In genomic region chr3:75542852-75543251, GRCm38 (mm10) we compare ENCODE assay signal across 12 mouse cellular contexts. TPM values are rescaled to one million over a fixed set of nuclear protein-coding genes. Genes with fewer than 3 reads are reported as not detected.
DNase-seq lines count a peak whose midpoint lies in the region; ATAC-seq and TF ChIP-seq lines count a peak whose summit lies in the region.
"Had no signal": no experiment of that assay in that cellular context is flagged by ENCODE, and none has a peak within 500 bp of the region (broad histone marks: within the 10 kb centered on the region; RNA-seq: fewer than 3 reads in every experiment).

No protein-coding gene starts in this region.

- no peaks in the 10 kb centered on the region for H3K36me3 ChIP-seq in forebrain, embryonic 11.5 days (ENCODE audit: control insufficient read depth, insufficient read depth, low read length)
- peaks cover 24% of the 10 kb centered on the region for H3K36me3 ChIP-seq in forebrain, embryonic 10.5 days (replicated peaks)
- peaks cover 4 to 19% of the 10 kb centered on the region in 2 experiments for H3K36me3 ChIP-seq in CH12.LX (replicated peaks in 1 of 2; ENCODE audit: control insufficient read depth in 1 of 2, insufficient read depth in 1 of 2, low read length in 1 of 2)
- H3K36me3 ChIP-seq in liver, embryonic 12.5 days, result peaks cover 15% of the 10 kb centered on the region

- dilution Hi-C loops in CH12.LX (cut with MboI; ENCODE audit: extremely low pct_ligation_motif_present, extremely low pct_unique_long_range_greater_than_20kb, low sequenced_read_pairs), result no loop called here

- peaks cover 15% of the 10 kb centered on the region for H3K79me2 ChIP-seq in CH12.LX (replicated peaks; ENCODE audit: control insufficient read depth, extremely low read depth, insufficient read depth, poor library complexity, severe bottlenecking)

- 0 out of 2 replicates have a peak, but pooled peaks have one; percentile 24 for ATAC-seq in forebrain, embryonic 11.5 days (replicated peaks; ENCODE audit: low FRiP score)
- peak; percentile 88 for ATAC-seq in liver, embryonic 12.5 days
- ATAC-seq: hindbrain, postnatal 0 days; midbrain, embryonic 13.5 days had no signal

- no peaks in the 10 kb centered on the region for H3K27me3 ChIP-seq in forebrain, embryonic 11.5 days (ENCODE audit: control insufficient read depth, insufficient read depth, low read length)
- H3K27me3 ChIP-seq in forebrain, embryonic 10.5 days (ENCODE audit: poor library complexity, severe bottlenecking), result no peaks in the 10 kb centered on the region
- no peaks in the 10 kb centered on the region for H3K27me3 ChIP-seq in CH12.LX (replicated peaks)
- H3K27me3 ChIP-seq in liver, embryonic 12.5 days (replicated peaks), result no peaks in the 10 kb centered on the region
- H3K27me3 ChIP-seq in cerebellum, adult 2 months (ENCODE audit: control insufficient read depth, insufficient read depth, low read length), result no peaks in the 10 kb centered on the region
- H3K27me3 ChIP-seq: midbrain, embryonic 13.5 days had no signal

- WGBS in forebrain, embryonic 11.5 days, result 89% methylated on average over 3 of the region's 3 CpGs
- WGBS in forebrain, embryonic 10.5 days, result 93% methylated on average over 3 of the region's 3 CpGs
- 42% methylated on average over 3 of the region's 3 CpGs for WGBS in liver, embryonic 12.5 days (ENCODE audit: insufficient replicate concordance)
- 67% methylated on average over 3 of the region's 3 CpGs for WGBS in cerebellum, adult 2 months

- no peak for DNase-seq in forebrain, embryonic 11.5 days (ENCODE audit: low spot score)
- DNase-seq in forebrain, embryonic 10.5 days (ENCODE audit: extremely low spot score, low spot score), result no peak
- peak; percentile 43 for DNase-seq in CH12.LX (ENCODE audit: extremely low read depth)
- peak; percentile 43 to 50 for DNase-seq in heart, postnatal 10 days
- DNase-seq in cerebellum, adult 2 months, result no peak
- DNase-seq in cerebellum, adult 8-10 months, result no peak
- DNase-seq in left cerebral cortex, adult 11 months (ENCODE audit: low spot score), result no peak
- DNase-seq: left cerebral cortex, postnatal 4 days; thymus, adult 18-20 months had no signal

- no peak overlapping the region for H3K9ac ChIP-seq in forebrain, embryonic 11.5 days (ENCODE audit: low read length)
- no peak overlapping the region for H3K9ac ChIP-seq in CH12.LX (ENCODE audit: insufficient read depth, low read depth)
- peak overlapping the region; percentile 29; the same call in 1 of the 2 replicates for H3K9ac ChIP-seq in liver, embryonic 12.5 days
- H3K9ac ChIP-seq: midbrain, embryonic 13.5 days had no signal

- TF ChIP-seq CTCF in CH12.LX (conservative IDR thresholded peaks at IDR 0.05 in 1 of 2, IDR thresholded peaks at IDR 0.05 in 1 of 2; ENCODE audit: low read depth in 2 of 2, low read length in 2 of 2), result no peak
- no peak for TF ChIP-seq CTCF in cerebellum, adult 2 months (IDR thresholded peaks at IDR 0.05; ENCODE audit: borderline replicate concordance, insufficient read depth, low read depth, low read length)

- no peak overlapping the region for H3K27ac ChIP-seq in forebrain, embryonic 11.5 days (ENCODE audit: low read depth, low read length)
- H3K27ac ChIP-seq in forebrain, embryonic 10.5 days, result no peak overlapping the region
- no peak overlapping the region for H3K27ac ChIP-seq in CH12.LX (ENCODE audit: insufficient read depth, low read depth)
- peak overlapping the region; percentile 34 for H3K27ac ChIP-seq in liver, embryonic 12.5 days
- H3K27ac ChIP-seq in cerebellum, adult 2 months (ENCODE audit: insufficient read depth, low read length), result no peak overlapping the region
- H3K27ac ChIP-seq: hindbrain, postnatal 0 days; midbrain, embryonic 13.5 days had no signal

- intact Hi-C loops in heart, postnatal 10 days (cut with DNase I), result no loop called here

- TF ChIP-seq EP300 in CH12.LX (IDR thresholded peaks at IDR 0.05; ENCODE audit: low read length), result no peak

- no peak for TF ChIP-seq POLR2A in CH12.LX (IDR thresholded peaks at IDR 0.05; ENCODE audit: low read depth, low read length)
- no peak for TF ChIP-seq POLR2A in cerebellum, adult 2 months (IDR thresholded peaks at IDR 0.05; ENCODE audit: borderline replicate concordance, insufficient read depth, low read length)

- H3K9me3 ChIP-seq in forebrain, embryonic 11.5 days (ENCODE audit: control insufficient read depth, low read length), result no peaks in the 10 kb centered on the region
- no peaks in the 10 kb centered on the region for H3K9me3 ChIP-seq in forebrain, embryonic 10.5 days
- no peaks in the 10 kb centered on the region for H3K9me3 ChIP-seq in CH12.LX (replicated peaks; ENCODE audit: low read length)
- no peaks in the 10 kb centered on the region for H3K9me3 ChIP-seq in liver, embryonic 12.5 days (replicated peaks)
- H3K9me3 ChIP-seq: midbrain, embryonic 13.5 days had no signal

- no peak overlapping the region for H3K4me3 ChIP-seq in forebrain, embryonic 11.5 days (ENCODE audit: low read depth, low read length)
- H3K4me3 ChIP-seq in forebrain, embryonic 10.5 days, result no peak overlapping the region
- H3K4me3 ChIP-seq in CH12.LX (replicated peaks in 1 of 3; ENCODE audit: low read depth in 2 of 3, low read length in 2 of 3, poor library complexity in 1 of 3), result no peak overlapping the region
- no peak overlapping the region for H3K4me3 ChIP-seq in liver, embryonic 12.5 days
- H3K4me3 ChIP-seq in cerebellum, adult 2 months (replicated peaks; ENCODE audit: insufficient read depth, low read depth, low read length), result no peak overlapping the region
- H3K4me3 ChIP-seq: midbrain, embryonic 13.5 days had no signal

- TF ChIP-seq RAD21 in CH12.LX (IDR thresholded peaks at IDR 0.05; ENCODE audit: low read depth, low read length), result no peak

- in situ Hi-C loops in CH12.LX (cut with MboI; ENCODE audit: low pct_ligation_motif_present, low pct_unique_long_range_greater_than_20kb, low sequenced_read_pairs), result no loop called here

- no peaks in the 10 kb centered on the region for H3K4me1 ChIP-seq in forebrain, embryonic 11.5 days (replicated peaks; ENCODE audit: control insufficient read depth, insufficient read depth, low read length)
- H3K4me1 ChIP-seq in forebrain, embryonic 10.5 days, result no peaks in the 10 kb centered on the region
- peaks cover 0 to 15% of the 10 kb centered on the region in 2 experiments; a peak in 2 of 4 replicates for H3K4me1 ChIP-seq in CH12.LX (ENCODE audit: control insufficient read depth in 1 of 2, insufficient read depth in 2 of 2)
- peaks cover 37% of the 10 kb centered on the region for H3K4me1 ChIP-seq in liver, embryonic 12.5 days
- H3K4me1 ChIP-seq in cerebellum, adult 2 months (ENCODE audit: control insufficient read depth, insufficient read depth, low read length), result no peaks in the 10 kb centered on the region

- no peak overlapping the region for H3K4me2 ChIP-seq in forebrain, embryonic 11.5 days (ENCODE audit: low read depth, low read length, severe bottlenecking)
- H3K4me2 ChIP-seq in CH12.LX (ENCODE audit: insufficient read depth, low read depth, poor library complexity, severe bottlenecking), result no peak overlapping the region
- peak overlapping the region; percentile 34 for H3K4me2 ChIP-seq in liver, embryonic 12.5 days
- H3K4me2 ChIP-seq: midbrain, embryonic 13.5 days had no signal

TF ChIP-seq in CH12.LX, 34 proteins besides CTCF, POLR2A, EP300 and RAD21:
- TF ChIP-seq TBP (conservative IDR thresholded peaks at IDR 0.05; ENCODE audit: low read depth, low read length) (no peak), BHLHE40 (IDR thresholded peaks at IDR 0.05; ENCODE audit: low read depth, low read length) (no peak), MYC (IDR thresholded peaks at IDR 0.05; ENCODE audit: low read depth, low read length) (no peak), PAX5 (IDR thresholded peaks at IDR 0.05; ENCODE audit: low read length) (no peak), POLR2AphosphoS2 (IDR thresholded peaks at IDR 0.05; ENCODE audit: low read depth, low read length) (no peak), USF1 (IDR thresholded peaks at IDR 0.05; ENCODE audit: low read depth, low read length) (no peak), ZNF384 (IDR thresholded peaks at IDR 0.05; ENCODE audit: low read depth, low read length) (no peak), MAFK (IDR thresholded peaks at IDR 0.05; ENCODE audit: insufficient replicate concordance, low read length) (no peak), NRF1 (IDR thresholded peaks at IDR 0.05; ENCODE audit: low read depth, low read length) (no peak), CHD1 (IDR thresholded peaks at IDR 0.05; ENCODE audit: low read depth, low read length) (no peak), MAX (IDR thresholded peaks at IDR 0.05; ENCODE audit: low read length) (no peak), NELFE (IDR thresholded peaks at IDR 0.05; ENCODE audit: low read depth, low read length) (no peak), GABPA (IDR thresholded peaks at IDR 0.05; ENCODE audit: insufficient replicate concordance, low read depth, low read length) (no peak), SMC3 (IDR thresholded peaks at IDR 0.05; ENCODE audit: low read depth, low read length) (no peak), MEF2A (IDR thresholded peaks at IDR 0.05; ENCODE audit: borderline replicate concordance, low read depth, low read length) (no peak), ZMIZ1 (IDR thresholded peaks at IDR 0.05; ENCODE audit: low read depth, low read length) (no peak), USF2 (conservative IDR thresholded peaks at IDR 0.05; ENCODE audit: low read depth, low read length) (no peak), SIN3A (IDR thresholded peaks at IDR 0.05; ENCODE audit: low read length) (no peak)
TF ChIP-seq in CH12.LX: peak in this region for 0.

RNA-seq across cellular contexts. Expression of gene Pdcd10, which starts 13.8 kb away (rescaled TPM):
- 86.4 and 103 TPM in 2 replicates for polyA plus RNA-seq in forebrain, embryonic 11.5 days (2014; fragmentation: Nextera tagmentation; extraction: Ambion mirVana)
- 80.6 and 88.1 TPM in 2 replicates for polyA plus RNA-seq in forebrain, embryonic 10.5 days (2016; fragmentation: Nextera tagmentation; extraction: Ambion mirVana)
- total RNA-seq in CH12.LX (2012; rRNA removed), result 37.1 and 43.9 TPM in 2 replicates
- 142 and 175 TPM in 2 replicates for total RNA-seq in CH12.LX (2014; rRNA removed)
- polyA plus RNA-seq in CH12.LX (2012; ENCODE audit: insufficient read length, low read depth), result 69.1 and 73.6 TPM in 2 replicates
- total RNA-seq in heart, postnatal 10 days (2021), result 10 to 100 TPM; 36.2 to 37.1 TPM
- polyA plus RNA-seq in liver, embryonic 12.5 days (2016; fragmentation: Nextera tagmentation; extraction: Ambion mirVana), result 78.8 and 79.7 TPM in 2 replicates
- polyA plus RNA-seq in cerebellum, adult 2 months (2012; rRNA removed), result 39.9 and 41.7 TPM in 2 replicates

RNA-seq across cellular contexts. Expression of gene Serpini1, which starts 14.5 kb away (rescaled TPM):
- 21.0 and 22.3 TPM in 2 replicates for polyA plus RNA-seq in forebrain, embryonic 11.5 days (2014; fragmentation: Nextera tagmentation; extraction: Ambion mirVana)
- polyA plus RNA-seq in forebrain, embryonic 10.5 days (2016; fragmentation: Nextera tagmentation; extraction: Ambion mirVana), result 5.6 and 6.1 TPM in 2 replicates
- 1.2 TPM in 2 replicates for total RNA-seq in CH12.LX (2012; rRNA removed)
- total RNA-seq in CH12.LX (2014; rRNA removed), result 2.5 and 3.5 TPM in 2 replicates
- 1.1 and 2.2 TPM in 2 replicates for polyA plus RNA-seq in CH12.LX (2012; ENCODE audit: insufficient read length, low read depth)
- total RNA-seq in heart, postnatal 10 days (2021), result 1 to 10 TPM; 7.3 to 7.5 TPM
- polyA plus RNA-seq in liver, embryonic 12.5 days (2016; fragmentation: Nextera tagmentation; extraction: Ambion mirVana), result 0.62 and 0.80 TPM in 2 replicates
- 79.6 and 83.3 TPM in 2 replicates for polyA plus RNA-seq in cerebellum, adult 2 months (2012; rRNA removed)

Comparison
In these comparisons a context has a peak if more than half of its experiments do, and no peak if none do; other contexts are left out.
1. DNase-seq: peak in CH12.LX (single experiment) and heart, postnatal 10 days (2 of 2); none in forebrain, embryonic 11.5 days (single experiment), forebrain, embryonic 10.5 days (single experiment), cerebellum, adult 2 months (0 of 2), cerebellum, adult 8-10 months (single experiment) and left cerebral cortex, adult 11 months (single experiment).